Mouse (Mus musculus): ENCODE data around the gene Washc4.
"Not testable (repeated sequence)": the region's sequence is repeated elsewhere in the genome, so short reads cannot be mapped to it uniquely, and the experiment has no call there.

Washc4 gene

GRCm38 (mm10) chr10:83543439-83544102 is at the start of gene Washc4:
Gene Washc4, plus strand, starts transcription at chr10:83543752.
- DNase-seq (ENCODE audit: low read depth, low spot score): peak; percentile 89

GRCm38 (mm10) chr10:83497321-83497720 is 46.2 kb upstream of the Washc4 start:
- DNase-seq (ENCODE audit: low read depth, low spot score): no peak

- DNase-seq (ENCODE audit: low read depth, low spot score): peak; percentile 17
These were observed 34.4 kb upstream of the Washc4 start for GRCm38 (mm10) chr10:83508962-83509660.

GRCm38 (mm10) chr10:83511304-83511703 is 32.2 kb upstream of the Washc4 start:
- no peak for DNase-seq (ENCODE audit: low read depth, low spot score)

- no peak for DNase-seq (ENCODE audit: low read depth, low spot score)
These were observed 29.8 kb upstream of the Washc4 start for GRCm38 (mm10) chr10:83513736-83514135.

GRCm38 (mm10) chr10:83520990-83521389 is 22.6 kb upstream of the Washc4 start:
- no peak for DNase-seq (ENCODE audit: low read depth, low spot score)

GRCm38 (mm10) chr10:83524238-83524637 is 19.3 kb upstream of the Washc4 start:
- not testable (repeated sequence) for DNase-seq (ENCODE audit: low read depth, low spot score)

GRCm38 (mm10) chr10:83530384-83530967 is 13.1 kb upstream of the Washc4 start:
- DNase-seq (ENCODE audit: low read depth, low spot score): no peak

GRCm38 (mm10) chr10:83533258-83533909 is 10.2 kb upstream of the Washc4 start:
- DNase-seq (ENCODE audit: low read depth, low spot score): no peak

GRCm38 (mm10) chr10:83533910-83534283 is 9.7 kb upstream of the Washc4 start, which contains the start of gene Aldh1l2:
Gene Aldh1l2, minus strand, starts transcription at chr10:83534140.
- DNase-seq (ENCODE audit: low read depth, low spot score): peak; percentile 56

GRCm38 (mm10) chr10:83536436-83536835 is 7.1 kb upstream of the Washc4 start:
- peak; percentile 10 for DNase-seq (ENCODE audit: low read depth, low spot score)

GRCm38 (mm10) chr10:83539311-83539980 is 4.1 kb upstream of the Washc4 start:
- no peak for DNase-seq (ENCODE audit: low read depth, low spot score)

- no peak for DNase-seq (ENCODE audit: low read depth, low spot score)
These were observed 3.5 kb upstream of the Washc4 start for GRCm38 (mm10) chr10:83540092-83540491.

- DNase-seq (ENCODE audit: low read depth, low spot score): no peak
These were observed 1.3 kb upstream of the Washc4 start for GRCm38 (mm10) chr10:83542241-83542640.

- DNase-seq (ENCODE audit: low read depth, low spot score): no peak
These were observed 539 bp downstream of the Washc4 start for GRCm38 (mm10) chr10:83544103-83544479.

- DNase-seq (ENCODE audit: low read depth, low spot score): no peak
These were observed 1.8 kb downstream of the Washc4 start for GRCm38 (mm10) chr10:83545341-83545740.

GRCm38 (mm10) chr10:83563005-83563404 is 19.5 kb downstream of the Washc4 start:
- DNase-seq (ENCODE audit: low read depth, low spot score): no peak

- no peak for DNase-seq (ENCODE audit: low read depth, low spot score)
These were observed 22.2 kb downstream of the Washc4 start for GRCm38 (mm10) chr10:83565449-83566441.

- DNase-seq (ENCODE audit: low read depth, low spot score): peak; percentile 42
These were observed 47.2 kb downstream of the Washc4 start for GRCm38 (mm10) chr10:83590801-83591200.

- no peak for DNase-seq (ENCODE audit: low read depth, low spot score)
These were observed 49.1 kb downstream of the Washc4 start for GRCm38 (mm10) chr10:83592616-83593015.

All from CD4-positive helper T cell, adult 2 months (primary cell).